Comparison of ENCODE assay signal across 17 mouse cellular contexts in genomic region chr10:82777075-82777474, GRCm38 (mm10). TPM values are rescaled to one million over a fixed set of nuclear protein-coding genes. Genes with fewer than 3 reads are reported as not detected.
DNase-seq lines count a peak whose midpoint lies in the region; ATAC-seq and TF ChIP-seq lines count a peak whose summit lies in the region.
"Had no signal": no experiment of that assay in that cellular context is flagged by ENCODE, and none has a peak within 500 bp of the region (broad histone marks: within the 10 kb centered on the region; RNA-seq: fewer than 3 reads in every experiment).

No protein-coding gene starts in this region.

- DNase-seq in MEL (ENCODE audit: low read depth, low spot score) = peak; percentile 80
- DNase-seq in layer of hippocampus, postnatal 36 days = no peak
- DNase-seq in gastrocnemius, postnatal 10 days = no peak
- DNase-seq: adrenal gland, postnatal 14 days; cerebellum, adult 8-10 months; heart, postnatal 36 days; layer of hippocampus, adult 9-11 months had no signal

- 26% methylated on average over 2 of the region's 2 CpGs for WGBS in liver, embryonic 16.5 days (ENCODE audit: insufficient replicate concordance)
- 64% methylated on average over 2 of the region's 2 CpGs for WGBS in midbrain, embryonic 16.5 days

- no peaks in the 10 kb centered on the region for H3K9me3 ChIP-seq in E14TG2a.4 (ENCODE audit: low read length)
- no peaks in the 10 kb centered on the region for H3K9me3 ChIP-seq in MEL (replicated peaks; ENCODE audit: insufficient read depth, low read length)
- no peaks in the 10 kb centered on the region for H3K9me3 ChIP-seq in liver, embryonic 16.5 days (replicated peaks; ENCODE audit: control insufficient read depth, low read length)
- H3K9me3 ChIP-seq in midbrain, embryonic 16.5 days (replicated peaks; ENCODE audit: control insufficient read depth, low read length, poor library complexity, severe bottlenecking) = no peaks in the 10 kb centered on the region
- H3K9me3 ChIP-seq: forebrain, embryonic 12.5 days; limb, embryonic 13.5 days had no signal

- TF ChIP-seq CTCF in E14TG2a.4 (conservative IDR thresholded peaks at IDR 0.05; ENCODE audit: low read length) = no peak
- no peak for TF ChIP-seq CTCF in MEL (IDR thresholded peaks at IDR 0.05 in 2 of 3, conservative IDR thresholded peaks at IDR 0.05 in 1 of 3; ENCODE audit: control insufficient read depth in 1 of 3, insufficient read depth in 1 of 3, low read depth in 2 of 3, low read length in 3 of 3, poor library complexity in 1 of 3, severe bottlenecking in 1 of 3)

- no peak overlapping the region for H3K4me2 ChIP-seq in liver, embryonic 16.5 days (ENCODE audit: low read depth, low read length)
- H3K4me2 ChIP-seq in midbrain, embryonic 16.5 days (ENCODE audit: low read length) = no peak overlapping the region
- H3K4me2 ChIP-seq: limb, embryonic 13.5 days had no signal

- H3K36me3 ChIP-seq in E14TG2a.4 (ENCODE audit: insufficient read depth, low read length) (peaks cover 3% of the 10 kb centered on the region; the same call in 1 of the 2 replicates), MEL (ENCODE audit: control insufficient read depth in 1 of 2, insufficient read depth in 2 of 2, low read length in 2 of 2) (peaks cover 0 to 29% of the 10 kb centered on the region in 2 experiments; a peak in 2 of 4 replicates)
- no peaks in the 10 kb centered on the region for H3K36me3 ChIP-seq in liver, embryonic 16.5 days (ENCODE audit: control insufficient read depth, insufficient read depth)
- no peaks in the 10 kb centered on the region for H3K36me3 ChIP-seq in midbrain, embryonic 16.5 days (ENCODE audit: control insufficient read depth, insufficient read depth, low read length)
- H3K36me3 ChIP-seq: forebrain, embryonic 12.5 days; heart, embryonic 13.5 days; limb, embryonic 13.5 days had no signal

- H3K4me3 ChIP-seq in E14TG2a.4 (replicated peaks; ENCODE audit: low read length) = peak overlapping the region; percentile 56; the same call in 1 of the 2 replicates
- H3K4me3 ChIP-seq in MEL (ENCODE audit: control insufficient read depth in 1 of 2, insufficient read depth in 1 of 2, low read depth in 2 of 2, low read length in 2 of 2) = no peak overlapping the region
- H3K4me3 ChIP-seq in liver, embryonic 16.5 days (ENCODE audit: low read depth, low read length) = no peak overlapping the region
- H3K4me3 ChIP-seq in midbrain, embryonic 16.5 days (ENCODE audit: low read depth, low read length) = no peak overlapping the region
- H3K4me3 ChIP-seq: forebrain, embryonic 12.5 days; heart, embryonic 13.5 days; limb, embryonic 13.5 days; megakaryocyte, embryonic 14.5 days had no signal

- no peaks in the 10 kb centered on the region for H3K27me3 ChIP-seq in E14TG2a.4 (ENCODE audit: insufficient read depth, low read length)
- no peaks in the 10 kb centered on the region for H3K27me3 ChIP-seq in MEL (ENCODE audit: control insufficient read depth in 1 of 2, insufficient read depth in 2 of 2, low read length in 2 of 2)
- no peaks in the 10 kb centered on the region for H3K27me3 ChIP-seq in liver, embryonic 16.5 days (ENCODE audit: control insufficient read depth, insufficient read depth, low read depth, low read length)
- no peaks in the 10 kb centered on the region for H3K27me3 ChIP-seq in midbrain, embryonic 16.5 days (ENCODE audit: control insufficient read depth, insufficient read depth, low read depth, low read length)
- H3K27me3 ChIP-seq: forebrain, embryonic 12.5 days; heart, embryonic 13.5 days; limb, embryonic 13.5 days had no signal

- H3K79me2 ChIP-seq in MEL (ENCODE audit: control insufficient read depth, insufficient read depth, low read length, poor library complexity) = no peaks in the 10 kb centered on the region

- H3K9ac ChIP-seq in MEL (ENCODE audit: control insufficient read depth, low read depth, low read length, poor library complexity, severe bottlenecking) = no peak overlapping the region
- H3K9ac ChIP-seq in liver, embryonic 16.5 days (ENCODE audit: low read depth, low read length) = no peak overlapping the region
- H3K9ac ChIP-seq in midbrain, embryonic 16.5 days (ENCODE audit: low read depth, low read length) = no peak overlapping the region
- H3K9ac ChIP-seq: forebrain, embryonic 12.5 days; heart, embryonic 13.5 days; limb, embryonic 13.5 days had no signal

- 0 out of 2 replicates have a peak, but pooled peaks have one; percentile 54 for ATAC-seq in erythroblast, adult 5-6 weeks (replicated peaks; ENCODE audit: low FRiP score, poor library complexity, severe bottlenecking)
- ATAC-seq in liver, embryonic 16.5 days (ENCODE audit: low read depth) = peak; percentile 85
- ATAC-seq in midbrain, embryonic 16.5 days = no peak
- ATAC-seq: hindbrain, embryonic 16.5 days; intestine, postnatal 0 days had no signal

- peak; percentile 74 to 79; a peak in 3 of 4 replicates for TF ChIP-seq EP300 in MEL (IDR thresholded peaks at IDR 0.05; ENCODE audit: low read depth in 1 of 2, low read length in 2 of 2)

- H3K4me1 ChIP-seq in E14TG2a.4 (replicated peaks; ENCODE audit: low read depth, low read length) (peaks cover 66% of the 10 kb centered on the region), MEL (ENCODE audit: control insufficient read depth in 1 of 2, insufficient read depth in 2 of 2, low read length in 2 of 2) (peaks cover 20 to 27% of the 10 kb centered on the region in 2 experiments)
- peaks cover 24% of the 10 kb centered on the region for H3K4me1 ChIP-seq in liver, embryonic 16.5 days (ENCODE audit: control insufficient read depth, low read depth, low read length)
- 0 out of 2 replicates have a peak, but pooled peaks cover 2% of the 10 kb centered on the region for H3K4me1 ChIP-seq in midbrain, embryonic 16.5 days (ENCODE audit: control insufficient read depth, insufficient read depth, low read length)

- TF ChIP-seq RAD21 in MEL (IDR thresholded peaks at IDR 0.05; ENCODE audit: low read depth, low read length) = no peak

- H3K27ac ChIP-seq in MEL (ENCODE audit: control insufficient read depth, low read depth, low read length) = no peak overlapping the region; the same call in 1 of the 2 replicates
- no peak overlapping the region for H3K27ac ChIP-seq in liver, embryonic 16.5 days (ENCODE audit: low read length)
- H3K27ac ChIP-seq in midbrain, embryonic 16.5 days (ENCODE audit: low read length) = no peak overlapping the region
- H3K27ac ChIP-seq: forebrain, embryonic 12.5 days; heart, embryonic 13.5 days; limb, embryonic 13.5 days had no signal

- no peak for TF ChIP-seq POLR2A in MEL (IDR thresholded peaks at IDR 0.05; ENCODE audit: control insufficient read depth in 1 of 2, insufficient read depth in 1 of 2, low read depth in 1 of 2, low read length in 2 of 2, poor library complexity in 1 of 2)

TF ChIP-seq in MEL, 35 proteins besides CTCF, POLR2A, EP300 and RAD21:
- TF ChIP-seq GATA1 (IDR thresholded peaks at IDR 0.05; ENCODE audit: low read depth, low read length) (peak; percentile 85), ELF1 (IDR thresholded peaks at IDR 0.05; ENCODE audit: low read depth, low read length) (0 out of 2 replicates have a peak, but pooled peaks have one; percentile 11), ETS1 (IDR thresholded peaks at IDR 0.05; ENCODE audit: low read depth, low read length) (peak; percentile 79), TAL1 (IDR thresholded peaks at IDR 0.05; ENCODE audit: low read length) (peak; percentile 83), BHLHE40 (IDR thresholded peaks at IDR 0.05; ENCODE audit: borderline replicate concordance, low read depth, low read length) (no peak), RCOR1 (IDR thresholded peaks at IDR 0.05; ENCODE audit: low read depth, low read length) (peak; percentile 82), GABPA (IDR thresholded peaks at IDR 0.05; ENCODE audit: low read depth, low read length) (peak; percentile 72; the same call in 1 of the 2 replicates), MAFK (IDR thresholded peaks at IDR 0.05; ENCODE audit: borderline replicate concordance, low read depth, low read length) (peak; percentile 80), MEF2A (IDR thresholded peaks at IDR 0.05; ENCODE audit: extremely low read depth, insufficient replicate concordance, low read depth, low read length, poor library complexity, severe bottlenecking) (no peak), TBP (IDR thresholded peaks at IDR 0.05; ENCODE audit: low read depth, low read length) (peak; percentile 95), MAX (IDR thresholded peaks at IDR 0.05; ENCODE audit: low read length) (no peak), MYC (IDR thresholded peaks at IDR 0.05; ENCODE audit: low read depth, low read length) (0 out of 2 replicates have a peak, but pooled peaks have one; percentile 43), TCF12 (IDR thresholded peaks at IDR 0.05; ENCODE audit: low read depth, low read length) (peak; percentile 62; the same call in 1 of the 2 replicates), UBTF (IDR thresholded peaks at IDR 0.05; ENCODE audit: borderline replicate concordance, insufficient read depth, low read depth, low read length) (no peak)

RNA-seq across cellular contexts. Expression of gene Nfyb, which starts 13.1 kb away (rescaled TPM):
- 27.3 and 32.6 TPM in 2 replicates for total RNA-seq in MEL (2012; rRNA removed)
- 10 to 100 TPM in 1 of 2 experiments, not detected in 1; 38.3 TPM for polyA plus RNA-seq in MEL (2012; ENCODE audit: insufficient read depth in 1 of 2, insufficient read length in 2 of 2, low read depth in 1 of 2, low replicate concordance in 2 of 2, missing spikeins in 1 of 2)
- total RNA-seq in erythroblast, adult 5-6 weeks (2015; ENCODE audit: low replicate concordance) = 21.1 and 53.0 TPM in 2 replicates
- 48.8 and 52.9 TPM in 2 replicates for total RNA-seq in erythroblast, adult 5-6 weeks (2017; ENCODE audit: low replicate concordance)
- 29.4 and 34.5 TPM in 2 replicates for polyA plus RNA-seq in liver, embryonic 16.5 days (2015; fragmentation: Nextera tagmentation; extraction: Ambion mirVana)
- 10 to 100 TPM; 64.4 to 66.8 TPM for total RNA-seq in layer of hippocampus, postnatal 36 days (2021)
- total RNA-seq in gastrocnemius, postnatal 10 days (2021) = 10 to 100 TPM; 38.9 to 40.5 TPM
- 44.5 and 55.2 TPM in 2 replicates for polyA plus RNA-seq in midbrain, embryonic 16.5 days (2015; fragmentation: Nextera tagmentation; extraction: Ambion mirVana)

RNA-seq across cellular contexts. Expression of gene Txnrd1, which starts 56.7 kb away (rescaled TPM):
- 91.6 and 102 TPM in 2 replicates for total RNA-seq in MEL (2012; rRNA removed)
- polyA plus RNA-seq in MEL (2012; ENCODE audit: insufficient read depth in 1 of 2, insufficient read length in 2 of 2, low read depth in 1 of 2, low replicate concordance in 2 of 2, missing spikeins in 1 of 2) = 100 to 1,000 TPM in 1 of 2 experiments, not detected in 1; 127 TPM
- 12.1 and 20.9 TPM in 2 replicates for total RNA-seq in erythroblast, adult 5-6 weeks (2015; ENCODE audit: low replicate concordance)
- 18.0 and 25.3 TPM in 2 replicates for total RNA-seq in erythroblast, adult 5-6 weeks (2017; ENCODE audit: low replicate concordance)
- polyA plus RNA-seq in liver, embryonic 16.5 days (2015; fragmentation: Nextera tagmentation; extraction: Ambion mirVana) = 44.1 and 46.1 TPM in 2 replicates
- 10 to 100 TPM; 49.0 to 53.9 TPM for total RNA-seq in layer of hippocampus, postnatal 36 days (2021)
- 10 to 100 TPM; 30.6 to 35.2 TPM for total RNA-seq in gastrocnemius, postnatal 10 days (2021)
- 101 and 115 TPM in 2 replicates for polyA plus RNA-seq in midbrain, embryonic 16.5 days (2015; fragmentation: Nextera tagmentation; extraction: Ambion mirVana)
